26 mouse cellular contexts compared by ENCODE assay signal in the genomic region with DNA sequence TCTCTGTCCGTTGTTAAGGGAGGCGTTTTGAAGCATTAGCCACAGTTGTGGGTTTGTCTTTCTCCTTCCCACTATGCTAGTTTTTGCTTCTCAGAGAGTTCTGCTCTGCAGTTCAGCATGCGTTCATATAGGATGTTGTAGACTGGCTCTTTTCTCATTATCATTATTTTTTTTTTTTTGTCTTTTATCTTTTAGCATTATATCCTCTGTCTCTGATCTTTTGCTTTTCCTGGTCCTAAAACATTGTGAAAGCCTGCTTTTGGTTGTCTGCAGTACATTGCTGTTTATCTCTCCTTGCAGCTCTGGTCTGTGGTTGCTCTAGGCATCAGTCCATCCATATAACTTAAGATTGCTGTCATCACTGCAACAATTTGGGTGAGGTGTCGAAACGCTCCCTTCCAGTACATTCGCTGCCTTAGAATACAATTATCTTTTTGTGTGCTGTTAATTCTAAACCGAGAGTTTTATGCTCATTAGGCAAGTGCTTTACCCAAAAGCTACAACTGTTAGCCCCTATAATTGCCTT. TPM values are rescaled to one million over a fixed set of nuclear protein-coding genes. Genes with fewer than 3 reads are reported as not detected.
DNase-seq lines count a peak whose midpoint lies in the region; ATAC-seq and TF ChIP-seq lines count a peak whose summit lies in the region.
"Had no signal": no experiment of that assay in that cellular context is flagged by ENCODE, and none has a peak within 500 bp of the region (broad histone marks: within the 10 kb centered on the region; RNA-seq: fewer than 3 reads in every experiment).

No protein-coding gene starts in this region.

- H3K79me2 ChIP-seq in MEL (ENCODE audit: control insufficient read depth, insufficient read depth, low read length, poor library complexity): no peaks in the 10 kb centered on the region

- H3K9me3 ChIP-seq in MEL (replicated peaks; ENCODE audit: insufficient read depth, low read length): no peaks in the 10 kb centered on the region
- no peaks in the 10 kb centered on the region for H3K9me3 ChIP-seq in liver, embryonic 16.5 days (replicated peaks; ENCODE audit: control insufficient read depth, low read length)
- H3K9me3 ChIP-seq in forebrain, embryonic 16.5 days (ENCODE audit: control insufficient read depth, low read length): no peaks in the 10 kb centered on the region
- H3K9me3 ChIP-seq in forebrain, postnatal 0 days (ENCODE audit: low read length): no peaks in the 10 kb centered on the region
- H3K9me3 ChIP-seq: forebrain, embryonic 12.5 days; heart, embryonic 15.5 days; kidney, embryonic 15.5 days had no signal

- WGBS in liver, embryonic 16.5 days (ENCODE audit: insufficient replicate concordance): 34% methylated on average over 7 of the region's 7 CpGs
- WGBS in forebrain, embryonic 16.5 days: 57% methylated on average over 7 of the region's 7 CpGs
- WGBS in forebrain, postnatal 0 days: 53% methylated on average over 7 of the region's 7 CpGs

- no peak for DNase-seq in frontal cortex, adult 2 months (ENCODE audit: extremely low spot score in 1 of 2, low spot score in 1 of 2)
- DNase-seq in MEL (ENCODE audit: low read depth, low spot score): peak; percentile 83
- no peak for DNase-seq in B cell, adult 2 months
- DNase-seq in forebrain, postnatal 0 days: no peak
- DNase-seq: adrenal gland, postnatal 14 days; cerebellum, adult 11-12 months; cerebellum, adult 9-11 months; kidney, adult 18-20 months; kidney, postnatal 25 days; layer of hippocampus, postnatal 36 days; left cerebral cortex, postnatal 4 days; lung, embryonic 14.5 days; lung, postnatal 14 days; midbrain, embryonic 14.5 days had no signal

- H3K4me2 ChIP-seq in liver, embryonic 16.5 days (ENCODE audit: low read depth, low read length): no peak overlapping the region
- no peak overlapping the region for H3K4me2 ChIP-seq in forebrain, embryonic 16.5 days (ENCODE audit: low read length)
- H3K4me2 ChIP-seq in forebrain, postnatal 0 days (ENCODE audit: low read depth): no peak overlapping the region
- H3K4me2 ChIP-seq: forebrain, embryonic 12.5 days; heart, embryonic 15.5 days; kidney, embryonic 15.5 days; lung, embryonic 14.5 days had no signal

- no peaks in the 10 kb centered on the region for H3K27me3 ChIP-seq in MEL (ENCODE audit: control insufficient read depth in 1 of 2, insufficient read depth in 2 of 2, low read length in 2 of 2)
- H3K27me3 ChIP-seq in liver, embryonic 16.5 days (ENCODE audit: control insufficient read depth, insufficient read depth, low read depth, low read length): no peaks in the 10 kb centered on the region
- H3K27me3 ChIP-seq in forebrain, embryonic 16.5 days (replicated peaks; ENCODE audit: control insufficient read depth, insufficient read depth, low read length): no peaks in the 10 kb centered on the region
- no peaks in the 10 kb centered on the region for H3K27me3 ChIP-seq in forebrain, postnatal 0 days (ENCODE audit: insufficient read depth, low read length)
- H3K27me3 ChIP-seq: forebrain, embryonic 12.5 days; heart, embryonic 15.5 days; kidney, embryonic 15.5 days had no signal

- peak; percentile 86 to 87 for TF ChIP-seq EP300 in MEL (IDR thresholded peaks at IDR 0.05; ENCODE audit: low read depth in 1 of 2, low read length in 2 of 2)

- H3K9ac ChIP-seq in MEL (ENCODE audit: control insufficient read depth, low read depth, low read length, poor library complexity, severe bottlenecking): no peak overlapping the region
- H3K9ac ChIP-seq in liver, embryonic 16.5 days (ENCODE audit: low read depth, low read length): no peak overlapping the region
- no peak overlapping the region for H3K9ac ChIP-seq in forebrain, embryonic 16.5 days (replicated peaks; ENCODE audit: low read depth, low read length)
- no peak overlapping the region for H3K9ac ChIP-seq in forebrain, postnatal 0 days
- H3K9ac ChIP-seq: forebrain, embryonic 12.5 days; heart, embryonic 15.5 days; kidney, embryonic 15.5 days; lung, embryonic 14.5 days had no signal

- H3K4me1 ChIP-seq in MEL (ENCODE audit: control insufficient read depth in 1 of 2, insufficient read depth in 2 of 2, low read length in 2 of 2): peaks cover 0 to 2% of the 10 kb centered on the region in 2 experiments; a peak in 2 of 4 replicates
- no peaks in the 10 kb centered on the region; the same call in none of the 2 replicates for H3K4me1 ChIP-seq in liver, embryonic 16.5 days (ENCODE audit: control insufficient read depth, low read depth, low read length)
- no peaks in the 10 kb centered on the region for H3K4me1 ChIP-seq in forebrain, embryonic 16.5 days (replicated peaks; ENCODE audit: control insufficient read depth, insufficient read depth, low read length)
- H3K4me1 ChIP-seq in forebrain, postnatal 0 days (ENCODE audit: insufficient read depth): no peaks in the 10 kb centered on the region
- H3K4me1 ChIP-seq: forebrain, embryonic 12.5 days; heart, embryonic 15.5 days; kidney, embryonic 15.5 days had no signal

- TF ChIP-seq CTCF in MEL (IDR thresholded peaks at IDR 0.05 in 2 of 3, conservative IDR thresholded peaks at IDR 0.05 in 1 of 3; ENCODE audit: control insufficient read depth in 1 of 3, insufficient read depth in 1 of 3, low read depth in 2 of 3, low read length in 3 of 3, poor library complexity in 1 of 3, severe bottlenecking in 1 of 3): no peak
- no peak for TF ChIP-seq CTCF in forebrain, postnatal 0 days (IDR thresholded peaks at IDR 0.05; ENCODE audit: low read depth)

- TF ChIP-seq RAD21 in MEL (IDR thresholded peaks at IDR 0.05; ENCODE audit: low read depth, low read length): no peak

- 0 out of 2 replicates have a peak, but pooled peaks have one; percentile 41 for ATAC-seq in frontal cortex, adult (ENCODE audit: low TSS enrichment)
- ATAC-seq in granulocyte monocyte progenitor cell, adult 5-6 weeks (replicated peaks; ENCODE audit: poor library complexity, severe bottlenecking): peak; percentile 37; the same call in 1 of the 2 replicates
- peak; percentile 39; the same call in 1 of the 2 replicates for ATAC-seq in liver, embryonic 16.5 days (ENCODE audit: low read depth)
- no peak for ATAC-seq in forebrain, embryonic 16.5 days
- no peak; the same call in 1 of the 2 replicates for ATAC-seq in forebrain, postnatal 0 days
- ATAC-seq: hindbrain, embryonic 16.5 days had no signal

- H3K36me3 ChIP-seq in MEL (ENCODE audit: control insufficient read depth in 1 of 2, insufficient read depth in 2 of 2, low read length in 2 of 2): peaks cover 0 to 5% of the 10 kb centered on the region in 2 experiments; a peak in 2 of 4 replicates
- no peaks in the 10 kb centered on the region for H3K36me3 ChIP-seq in liver, embryonic 16.5 days (ENCODE audit: control insufficient read depth, insufficient read depth)
- H3K36me3 ChIP-seq in forebrain, embryonic 16.5 days (ENCODE audit: control insufficient read depth, insufficient read depth): no peaks in the 10 kb centered on the region
- H3K36me3 ChIP-seq in forebrain, postnatal 0 days (ENCODE audit: insufficient read depth): no peaks in the 10 kb centered on the region
- H3K36me3 ChIP-seq: forebrain, embryonic 12.5 days; heart, embryonic 15.5 days; kidney, embryonic 15.5 days had no signal

- TF ChIP-seq POLR2A in MEL (IDR thresholded peaks at IDR 0.05; ENCODE audit: control insufficient read depth in 1 of 2, insufficient read depth in 1 of 2, low read depth in 1 of 2, low read length in 2 of 2, poor library complexity in 1 of 2): no peak

- H3K4me3 ChIP-seq in MEL (ENCODE audit: control insufficient read depth in 1 of 2, insufficient read depth in 1 of 2, low read depth in 2 of 2, low read length in 2 of 2): no peak overlapping the region; a peak in 1 of 4 replicates
- H3K4me3 ChIP-seq in liver, embryonic 16.5 days (ENCODE audit: low read depth, low read length): no peak overlapping the region
- H3K4me3 ChIP-seq in forebrain, embryonic 16.5 days (replicated peaks; ENCODE audit: low read length): no peak overlapping the region
- no peak overlapping the region for H3K4me3 ChIP-seq in forebrain, postnatal 0 days (ENCODE audit: low read depth, low read length)
- H3K4me3 ChIP-seq: forebrain, embryonic 12.5 days; heart, embryonic 15.5 days; kidney, embryonic 15.5 days had no signal

- H3K27ac ChIP-seq in MEL (ENCODE audit: control insufficient read depth, low read depth, low read length): peak overlapping the region; percentile 43
- no peak overlapping the region for H3K27ac ChIP-seq in liver, embryonic 16.5 days (ENCODE audit: low read length)
- no peak overlapping the region for H3K27ac ChIP-seq in forebrain, embryonic 16.5 days (ENCODE audit: low read length)
- H3K27ac ChIP-seq in forebrain, postnatal 0 days (ENCODE audit: low read depth, low read length): no peak overlapping the region
- H3K27ac ChIP-seq: forebrain, embryonic 12.5 days; heart, embryonic 15.5 days; kidney, embryonic 15.5 days had no signal

TF ChIP-seq in MEL, 35 proteins besides CTCF, POLR2A, EP300 and RAD21 (continues in another document):
- TF ChIP-seq ZNF384 (IDR thresholded peaks at IDR 0.05; ENCODE audit: low read depth, low read length): peak; percentile 89

RNA-seq across cellular contexts. Expression of gene Gm2174, which starts 11.9 kb away (rescaled TPM):
- not detected in 2 replicates for polyA plus RNA-seq in frontal cortex, adult 2 months (2012; rRNA removed)
- 2.5 TPM in 1 of 2 replicates, not detected in the other for total RNA-seq in MEL (2012; rRNA removed)
- polyA plus RNA-seq in MEL (2012; ENCODE audit: insufficient read depth in 1 of 2, insufficient read length in 2 of 2, low read depth in 1 of 2, low replicate concordance in 2 of 2, missing spikeins in 1 of 2): not detected
- 1.9 TPM in 1 of 2 replicates, not detected in the other for total RNA-seq in granulocyte monocyte progenitor cell, adult 5-6 weeks (2014; fragmentation: Nextera tagmentation)
- 30.0 and 112 TPM in 2 replicates for total RNA-seq in granulocyte monocyte progenitor cell, adult 5-6 weeks (2017)
- 0.91 and 1.5 TPM in 2 replicates for polyA plus RNA-seq in liver, embryonic 16.5 days (2015; fragmentation: Nextera tagmentation; extraction: Ambion mirVana)
- 1.4 and 2.7 TPM in 2 replicates for polyA plus RNA-seq in forebrain, embryonic 16.5 days (2015; fragmentation: Nextera tagmentation; extraction: Ambion mirVana)
- not detected in 2 replicates for total RNA-seq in forebrain, postnatal 0 days (2014; rRNA removed)
- polyA plus RNA-seq in forebrain, postnatal 0 days (2015; fragmentation: Nextera tagmentation; extraction: Ambion mirVana): 0.57 and 1.6 TPM in 2 replicates
- total RNA-seq: adrenal gland, postnatal 14 days; layer of hippocampus, adult 8-10 months; layer of hippocampus, postnatal 36 days; left cerebral cortex, postnatal 4 days had no signal
- polyA plus RNA-seq: neural tube, embryonic 14.5 days; small intestine, adult 2 months; testis, adult 2 months had no signal

RNA-seq across cellular contexts. Expression of gene Ints6l, which starts 18.8 kb away (rescaled TPM):
- 71.6 and 84.1 TPM in 2 replicates for polyA plus RNA-seq in frontal cortex, adult 2 months (2012; rRNA removed)
- 9.8 and 18.4 TPM in 2 replicates for total RNA-seq in MEL (2012; rRNA removed)
- 100 to 1,000 TPM in 1 of 2 experiments, 10 to 100 TPM in 1; 56.1 to 124 TPM for polyA plus RNA-seq in MEL (2012; ENCODE audit: insufficient read depth in 1 of 2, insufficient read length in 2 of 2, low read depth in 1 of 2, low replicate concordance in 2 of 2, missing spikeins in 1 of 2)
- total RNA-seq in granulocyte monocyte progenitor cell, adult 5-6 weeks (2014; fragmentation: Nextera tagmentation): 39.9 and 96.1 TPM in 2 replicates
- 48.0 and 62.4 TPM in 2 replicates for total RNA-seq in granulocyte monocyte progenitor cell, adult 5-6 weeks (2017)
- 43.1 and 43.7 TPM in 2 replicates for polyA plus RNA-seq in liver, embryonic 16.5 days (2015; fragmentation: Nextera tagmentation; extraction: Ambion mirVana)
- polyA plus RNA-seq in forebrain, embryonic 16.5 days (2015; fragmentation: Nextera tagmentation; extraction: Ambion mirVana): 16.8 and 18.2 TPM in 2 replicates
- total RNA-seq in forebrain, postnatal 0 days (2014; rRNA removed): 22.4 and 33.7 TPM in 2 replicates
- 9.8 and 10.1 TPM in 2 replicates for polyA plus RNA-seq in forebrain, postnatal 0 days (2015; fragmentation: Nextera tagmentation; extraction: Ambion mirVana)

Comparison
In these comparisons a context has a peak if more than half of its experiments do, and no peak if none do; other contexts are left out.
1. ATAC-seq: peak in frontal cortex, adult (single experiment), granulocyte monocyte progenitor cell, adult 5-6 weeks (single experiment) and liver, embryonic 16.5 days (single experiment); none in forebrain, embryonic 16.5 days (single experiment) and forebrain, postnatal 0 days (single experiment).